Mouse (Mus musculus): ENCODE results near the gene Ugt1a5.
"Not testable (repeated sequence)": the region's sequence is repeated elsewhere in the genome, so short reads cannot be mapped to it uniquely, and the experiment has no call there.

Ugt1a5 gene

DNA sequence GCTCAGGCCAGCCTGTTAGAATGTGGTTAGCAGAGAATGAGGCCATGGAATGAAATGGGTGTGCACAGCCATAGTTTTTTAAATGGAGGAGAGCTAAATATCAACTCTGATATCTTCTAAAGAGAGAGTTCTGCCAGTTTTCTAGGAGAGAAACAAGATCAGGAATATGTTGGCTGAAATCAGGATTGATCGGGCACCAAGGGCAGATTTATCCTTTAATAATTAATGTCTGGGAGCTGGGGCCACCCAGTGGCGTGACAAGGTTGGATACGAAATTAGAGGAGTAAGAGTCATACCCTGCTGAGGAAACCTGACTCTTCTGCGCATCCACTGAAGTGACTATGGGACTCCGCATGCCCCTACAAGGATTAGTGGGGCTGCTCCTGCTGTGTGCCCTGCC, at the start of gene Ugt1a5:
Ugt1a5 (plus strand) TSS at position 302 of the 400 bp plus-strand sequence.
- DNase-seq (ENCODE audit: low spot score) = no peak

- not testable (repeated sequence) for DNase-seq (ENCODE audit: low spot score)
These were observed 45.3 kb upstream of the Ugt1a5 start for GRCm38 (mm10) chr1:88120550-88120949.

GRCm38 (mm10) chr1:88121521-88121920, 44.3 kb upstream of the Ugt1a5 start:
- not testable (repeated sequence) for DNase-seq (ENCODE audit: low spot score)

DNA sequence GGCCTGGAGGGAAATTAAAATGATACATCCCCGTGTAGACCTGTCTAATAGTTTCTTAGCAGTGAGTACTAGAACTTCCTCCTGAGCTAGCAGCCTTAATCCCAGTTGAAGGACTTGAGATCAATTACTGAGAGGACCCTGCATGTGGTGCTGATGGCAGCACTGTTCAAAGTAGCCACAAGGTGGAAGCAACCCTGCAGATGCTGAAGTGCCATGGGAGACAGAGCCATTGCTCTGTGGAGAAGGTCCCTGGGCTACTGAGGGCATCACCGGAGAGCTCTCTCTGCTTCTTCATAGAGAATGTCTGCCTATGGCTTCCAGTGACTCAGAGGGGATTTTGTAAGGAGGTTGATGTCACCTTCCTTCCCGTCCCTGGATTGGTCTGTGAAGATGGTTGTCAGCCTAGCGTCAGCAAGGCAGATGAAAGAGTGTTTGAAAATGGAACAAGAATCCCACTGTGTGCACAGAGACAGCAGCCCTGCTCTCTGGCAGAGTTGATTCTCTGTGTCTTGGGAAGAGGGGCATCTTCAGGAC, 39.9 kb upstream of the Ugt1a5 start:
- DNase-seq (ENCODE audit: low spot score) = not testable (repeated sequence)

GRCm38 (mm10) chr1:88129091-88129490, 36.7 kb upstream of the Ugt1a5 start:
- not testable (repeated sequence) for DNase-seq (ENCODE audit: low spot score)

- DNase-seq (ENCODE audit: low spot score) = not testable (repeated sequence)
These were observed 35.6 kb upstream of the Ugt1a5 start for GRCm38 (mm10) chr1:88130223-88130622.

DNA sequence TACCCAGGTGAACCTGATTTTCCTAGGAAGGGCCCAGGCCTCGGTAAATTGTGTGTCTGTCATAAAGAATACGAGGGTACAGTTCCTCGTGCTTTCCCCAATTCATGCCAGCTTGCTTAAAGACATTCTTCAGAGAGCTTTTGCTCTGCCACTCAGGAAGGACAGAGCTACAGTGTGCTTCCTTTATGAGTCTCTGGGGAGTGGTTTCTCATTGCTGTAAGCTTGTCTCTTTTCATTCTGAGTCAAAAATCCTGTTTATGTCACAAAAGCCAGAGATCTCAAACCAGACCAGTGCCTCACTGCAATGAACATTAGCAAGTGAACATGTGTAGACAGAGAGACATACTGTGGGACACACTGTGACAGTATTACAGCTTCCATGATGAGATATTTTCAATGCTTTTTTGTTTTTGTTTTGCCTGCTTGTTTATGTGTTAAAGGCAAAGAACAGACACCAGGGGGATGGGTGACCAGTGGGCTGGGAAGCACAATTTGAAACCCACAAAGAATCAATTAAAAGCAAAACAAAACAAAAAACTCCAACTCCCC, 31.8 kb upstream of the Ugt1a5 start:
- no peak for DNase-seq (ENCODE audit: low spot score)

GRCm38 (mm10) chr1:88134457-88135011, 31.3 kb upstream of the Ugt1a5 start, which contains the start of gene Ugt1a6a:
Ugt1a6a (plus strand) TSS chr1:88134809.
- DNase-seq (ENCODE audit: low spot score) = peak; percentile 27

GRCm38 (mm10) chr1:88135229-88135904, 30.4 kb upstream of the Ugt1a5 start:
- DNase-seq (ENCODE audit: low spot score) = not testable (repeated sequence)

- DNase-seq (ENCODE audit: low spot score) = peak; percentile 16
These were observed 29.2 kb upstream of the Ugt1a5 start for GRCm38 (mm10) chr1:88136646-88137045.

DNA sequence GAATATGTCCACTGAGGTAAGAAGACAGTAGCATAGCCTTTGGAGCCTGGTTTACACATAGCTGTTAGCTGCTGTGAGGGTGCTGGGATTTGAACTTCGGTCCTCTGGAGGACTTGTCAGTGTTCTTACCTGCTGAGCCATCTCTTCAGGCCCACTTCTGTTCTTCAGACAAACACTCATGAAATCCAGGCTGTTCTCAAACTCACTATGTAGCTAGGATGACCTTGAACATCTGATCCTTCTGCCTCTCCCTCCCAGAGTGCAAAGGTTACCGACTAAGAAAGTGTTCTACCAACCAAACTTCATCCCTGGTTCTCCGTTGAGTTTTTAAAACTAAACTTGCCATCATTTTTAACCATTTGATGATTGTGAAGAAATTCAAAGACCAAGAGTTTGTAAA, 28.5 kb upstream of the Ugt1a5 start:
- DNase-seq (ENCODE audit: low spot score) = no peak

GRCm38 (mm10) chr1:88138145-88138544, 27.7 kb upstream of the Ugt1a5 start:
- DNase-seq (ENCODE audit: low spot score) = no peak

DNA sequence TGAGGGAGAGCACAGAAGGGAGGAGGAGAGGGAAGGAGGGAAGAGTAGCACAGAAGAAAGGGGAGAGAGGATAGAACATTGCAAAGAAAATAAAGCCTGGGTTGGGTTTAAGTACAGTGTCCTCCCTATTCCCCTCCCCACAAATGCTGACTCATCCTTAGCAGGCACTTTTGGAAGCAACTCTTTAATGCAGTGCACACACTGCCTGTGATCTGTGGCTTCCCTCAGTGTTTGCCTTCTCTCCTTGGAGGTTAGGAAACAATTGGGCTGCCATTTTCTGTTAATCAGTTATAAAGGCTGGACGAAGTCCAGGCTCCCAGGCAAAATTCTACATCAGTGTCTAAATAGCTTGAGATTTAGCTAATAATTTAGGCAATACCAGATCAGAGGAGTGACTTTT, 25.3 kb upstream of the Ugt1a5 start:
- not testable (repeated sequence) for DNase-seq (ENCODE audit: low spot score)

GRCm38 (mm10) chr1:88143966-88144675, 21.7 kb upstream of the Ugt1a5 start:
- DNase-seq (ENCODE audit: low spot score) = peak; percentile 16

DNA sequence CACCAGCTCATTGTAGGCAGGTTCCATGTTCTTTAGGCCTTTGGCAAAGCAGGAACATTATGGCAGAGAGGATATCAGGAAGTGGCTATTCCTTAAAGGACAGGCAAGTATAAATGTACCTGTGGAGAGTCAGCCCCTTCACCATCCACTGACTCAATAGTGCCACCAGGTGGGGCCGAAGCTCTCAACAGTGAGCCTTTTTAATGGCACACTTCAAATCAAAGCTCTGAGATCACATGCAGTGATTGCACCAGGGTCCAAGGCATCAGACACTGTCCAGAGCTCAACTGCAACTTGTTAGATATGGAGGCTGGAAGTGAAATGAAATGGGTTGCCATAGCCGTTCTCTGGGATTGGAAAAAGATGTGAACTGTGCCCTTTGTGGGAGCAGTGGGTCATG, 20.5 kb upstream of the Ugt1a5 start:
- not testable (repeated sequence) for DNase-seq (ENCODE audit: low spot score)

- DNase-seq (ENCODE audit: low spot score) = not testable (repeated sequence)
These were observed 15.7 kb upstream of the Ugt1a5 start for GRCm38 (mm10) chr1:88150133-88150532.

GRCm38 (mm10) chr1:88158430-88158829, 7.4 kb upstream of the Ugt1a5 start:
- DNase-seq (ENCODE audit: low spot score) = no peak

DNA sequence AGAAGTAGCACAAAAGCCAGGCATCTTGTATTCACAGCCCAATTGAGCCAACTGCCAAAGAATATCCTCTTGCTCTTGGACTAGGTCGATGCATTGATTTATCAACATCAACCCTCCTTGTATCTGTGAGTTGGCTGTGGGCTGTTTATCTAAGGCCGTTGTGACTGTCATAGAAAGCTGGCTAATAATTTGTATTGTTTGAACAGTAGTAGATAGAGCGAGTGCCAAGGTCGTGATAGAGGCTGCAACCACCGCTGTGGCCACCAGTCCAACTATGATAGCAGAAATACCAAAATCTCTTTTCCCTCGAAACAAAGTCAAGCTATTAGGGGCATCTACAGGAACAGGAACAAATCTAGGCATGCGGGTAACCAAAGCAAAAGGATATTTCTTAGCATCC, 6.4 kb downstream of the Ugt1a5 start:
- DNase-seq (ENCODE audit: low spot score) = not testable (repeated sequence)

DNA sequence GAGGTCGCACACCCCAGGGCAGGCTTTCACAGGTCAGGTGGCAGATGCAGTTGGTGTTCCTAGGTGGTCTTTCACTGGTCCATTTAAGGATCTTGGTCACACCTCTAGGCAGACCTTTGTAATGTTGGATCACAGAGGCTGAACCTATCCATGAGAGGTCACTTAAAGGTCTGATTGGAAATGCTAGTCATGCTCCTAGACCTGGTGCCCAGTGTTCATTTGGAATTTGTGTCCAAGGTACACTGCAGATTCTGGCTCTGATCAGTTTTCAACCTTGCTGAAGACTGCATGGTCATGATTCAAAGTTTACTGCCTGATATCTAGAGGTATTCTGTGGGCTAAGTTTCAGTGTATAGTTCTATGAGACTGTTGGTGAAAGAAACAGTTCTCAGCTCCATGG, 13.8 kb downstream of the Ugt1a5 start:
- no peak for DNase-seq (ENCODE audit: low spot score)

DNA sequence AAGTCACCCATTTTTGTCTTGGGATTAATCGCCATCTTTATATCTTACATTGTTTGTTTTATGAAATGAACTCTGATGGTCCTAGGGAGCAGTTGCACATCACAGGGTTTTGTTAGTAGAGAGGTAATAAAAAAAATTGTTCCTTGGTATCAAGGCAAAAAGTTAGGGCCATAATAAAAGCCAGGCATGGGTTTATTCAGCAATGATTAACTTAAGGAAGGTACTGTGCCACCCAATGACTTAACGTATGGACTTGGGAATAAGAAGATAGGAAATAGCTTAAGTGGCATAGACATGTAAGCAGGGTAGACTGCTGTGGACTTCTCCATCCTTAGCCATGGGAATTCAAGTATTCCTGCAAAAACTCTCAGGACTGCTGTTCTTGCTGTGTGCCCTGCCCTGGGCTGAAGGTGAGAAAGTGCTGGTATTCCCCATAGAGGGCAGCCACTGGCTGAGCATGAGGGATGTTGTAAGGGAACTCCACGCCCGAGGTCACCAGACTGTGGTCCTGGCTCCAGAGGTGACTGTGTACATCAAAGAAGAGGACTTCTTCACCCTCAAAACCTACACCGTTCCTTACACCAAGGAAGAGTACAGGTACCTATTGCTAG, 20.6 kb downstream of the Ugt1a5 start:
- no peak for DNase-seq (ENCODE audit: low spot score)

GRCm38 (mm10) chr1:88192136-88192535, 26.3 kb downstream of the Ugt1a5 start:
- no peak for DNase-seq (ENCODE audit: low spot score)

DNA sequence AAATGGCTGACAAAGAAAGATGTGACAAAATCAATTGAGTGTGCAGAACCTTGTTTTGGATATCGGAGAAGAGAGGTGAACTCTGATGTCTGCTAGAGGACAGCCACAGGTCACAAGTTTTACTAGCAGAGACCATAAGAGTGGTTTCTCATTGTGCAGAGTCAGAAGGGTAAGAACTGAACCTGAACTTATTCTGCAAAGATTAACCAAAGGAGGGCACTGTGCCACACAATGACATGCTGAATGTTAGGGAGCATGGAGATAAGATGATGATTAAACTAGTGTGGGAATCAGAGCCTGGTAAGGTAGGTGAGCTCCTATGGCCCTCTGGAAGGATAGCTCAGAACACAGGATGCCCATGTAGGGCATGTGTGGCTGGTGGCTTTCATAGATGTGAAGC, 29.9 kb downstream of the Ugt1a5 start:
- DNase-seq (ENCODE audit: low spot score) = no peak

All from testis, postnatal 14 days (tissue).